Mouse (Mus musculus) lung, postnatal 36 days (tissue): ENCODE measurements around the gene Ube2q1.
"Not testable (repeated sequence)": the region's sequence is repeated elsewhere in the genome, so short reads cannot be mapped to it uniquely, and the experiment has no call there.

Experiments used
- DNase-seq: peaks from one replicate; pipeline ENCODE4 v3.0.0; 2022; ENCODE audit warnings: mixed read lengths

Ube2q1 gene

GRCm38 (mm10) chr3:89788680-89789352, 15.4 kb downstream of the Ube2q1 start:
- DNase-seq, result no peak

GRCm38 (mm10) chr3:89794616-89795015, 21.2 kb downstream of the Ube2q1 start:
- no peak for DNase-seq

GRCm38 (mm10) chr3:89795746-89796145, 22.3 kb downstream of the Ube2q1 start:
- no peak for DNase-seq

- peak; percentile 40 for DNase-seq
These were observed 22.9 kb downstream of the Ube2q1 start for GRCm38 (mm10) chr3:89796358-89796757.

GRCm38 (mm10) chr3:89798518-89798917, 25.1 kb downstream of the Ube2q1 start:
- no peak for DNase-seq

GRCm38 (mm10) chr3:89799476-89799875, 26.1 kb downstream of the Ube2q1 start:
- no peak for DNase-seq

GRCm38 (mm10) chr3:89800078-89800477, 26.7 kb downstream of the Ube2q1 start:
- DNase-seq, result not testable (repeated sequence)

GRCm38 (mm10) chr3:89800774-89801506, 27.5 kb downstream of the Ube2q1 start:
- no peak for DNase-seq

GRCm38 (mm10) chr3:89801507-89801847, 28.1 kb downstream of the Ube2q1 start:
- DNase-seq, result peak; percentile 64

GRCm38 (mm10) chr3:89802876-89803275, 29.5 kb downstream of the Ube2q1 start:
- DNase-seq, result no peak

GRCm38 (mm10) chr3:89805179-89805578, 31.8 kb downstream of the Ube2q1 start:
- no peak for DNase-seq

- peak; percentile 41 for DNase-seq
These were observed 33.3 kb downstream of the Ube2q1 start for GRCm38 (mm10) chr3:89806751-89807150.

GRCm38 (mm10) chr3:89807171-89807570, 33.8 kb downstream of the Ube2q1 start:
- no peak for DNase-seq

- no peak for DNase-seq
These were observed 34.5 kb downstream of the Ube2q1 start for GRCm38 (mm10) chr3:89807881-89808280.

- no peak for DNase-seq
These were observed 35.2 kb downstream of the Ube2q1 start for GRCm38 (mm10) chr3:89808638-89809037.

GRCm38 (mm10) chr3:89810841-89811240, 37.4 kb downstream of the Ube2q1 start:
- DNase-seq, result no peak

GRCm38 (mm10) chr3:89812166-89812565, 38.8 kb downstream of the Ube2q1 start:
- no peak for DNase-seq

- no peak for DNase-seq
These were observed 40.6 kb downstream of the Ube2q1 start for GRCm38 (mm10) chr3:89814051-89814450.

- DNase-seq, result peak; percentile 75
These were observed 43.6 kb downstream of the Ube2q1 start for GRCm38 (mm10) chr3:89817056-89817455.

- DNase-seq, result no peak
These were observed 45.2 kb downstream of the Ube2q1 start for GRCm38 (mm10) chr3:89818605-89819004.

- DNase-seq, result no peak
These were observed 46.5 kb downstream of the Ube2q1 start for GRCm38 (mm10) chr3:89819897-89820296.

GRCm38 (mm10) chr3:89820311-89821095, 47.1 kb downstream of the Ube2q1 start:
- DNase-seq, result no peak

- no peak for DNase-seq
These were observed 47.7 kb downstream of the Ube2q1 start for GRCm38 (mm10) chr3:89821096-89821513.
